Comparison of ENCODE assay signal across 8 mouse cellular contexts in genomic region chr10:82698712-82699261, GRCm38 (mm10). TPM values are rescaled to one million over a fixed set of nuclear protein-coding genes. Genes with fewer than 3 reads are reported as not detected.
DNase-seq lines count a peak whose midpoint lies in the region; ATAC-seq and TF ChIP-seq lines count a peak whose summit lies in the region.

No protein-coding gene starts in this region.

- no peaks in the 10 kb centered on the region for H3K9me3 ChIP-seq in forebrain, embryonic 16.5 days (ENCODE audit: control insufficient read depth, low read length)
- H3K9me3 ChIP-seq in lung, embryonic 15.5 days, result no peaks in the 10 kb centered on the region

- peak overlapping the region; percentile 94 for H3K4me3 ChIP-seq in forebrain, embryonic 16.5 days (replicated peaks; ENCODE audit: low read length)
- H3K4me3 ChIP-seq in lung, embryonic 15.5 days, result peak overlapping the region; percentile 95
- H3K4me3 ChIP-seq in olfactory bulb, adult 2 months (ENCODE audit: insufficient read depth, low read depth, low read length), result peak overlapping the region; percentile 84

- no peak for TF ChIP-seq CTCF in olfactory bulb, adult 2 months (IDR thresholded peaks at IDR 0.05; ENCODE audit: insufficient read depth, low read depth, low read length)

- H3K4me1 ChIP-seq in forebrain, embryonic 16.5 days (replicated peaks; ENCODE audit: control insufficient read depth, insufficient read depth, low read length), result peaks cover 15% of the 10 kb centered on the region
- H3K4me1 ChIP-seq in lung, embryonic 15.5 days, result peaks cover 28% of the 10 kb centered on the region
- H3K4me1 ChIP-seq in olfactory bulb, adult 2 months (ENCODE audit: control insufficient read depth, insufficient read depth, low read length), result peaks cover 7% of the 10 kb centered on the region; the same call in 1 of the 2 replicates

- peak overlapping the region; percentile 67 for H3K4me2 ChIP-seq in forebrain, embryonic 16.5 days (ENCODE audit: low read length)
- H3K4me2 ChIP-seq in lung, embryonic 15.5 days, result peak overlapping the region; percentile 78

- peak overlapping the region; percentile 88 for H3K9ac ChIP-seq in forebrain, embryonic 16.5 days (replicated peaks; ENCODE audit: low read depth, low read length)
- H3K9ac ChIP-seq in lung, embryonic 15.5 days, result peak overlapping the region; percentile 84

- no peaks in the 10 kb centered on the region for H3K36me3 ChIP-seq in forebrain, embryonic 16.5 days (ENCODE audit: control insufficient read depth, insufficient read depth)
- peaks cover 10% of the 10 kb centered on the region; the same call in 1 of the 2 replicates for H3K36me3 ChIP-seq in lung, embryonic 15.5 days

- peak; percentile 96 for ATAC-seq in forebrain, embryonic 16.5 days
- ATAC-seq in lung, embryonic 15.5 days (ENCODE audit: borderline replicate concordance, extremely low read depth, low FRiP score, low TSS enrichment), result peak; percentile 96

- no peaks in the 10 kb centered on the region for H3K27me3 ChIP-seq in forebrain, embryonic 16.5 days (replicated peaks; ENCODE audit: control insufficient read depth, insufficient read depth, low read length)
- H3K27me3 ChIP-seq in lung, embryonic 15.5 days, result no peaks in the 10 kb centered on the region

- peak overlapping the region; percentile 69 for H3K27ac ChIP-seq in forebrain, embryonic 16.5 days (ENCODE audit: low read length)
- peak overlapping the region; percentile 74 for H3K27ac ChIP-seq in lung, embryonic 15.5 days
- peak overlapping the region; percentile 80 for H3K27ac ChIP-seq in olfactory bulb, adult 2 months (ENCODE audit: insufficient read depth, low read depth, low read length)

- DNase-seq in MEL-GATA-1-ER (ENCODE audit: extremely low read depth, low read depth), result peak; percentile 49
- DNase-seq in cerebellum, adult 18-20 months, result peak; percentile 92 to 95
- peak; percentile 90 to 93 for DNase-seq in heart, postnatal 36 days
- DNase-seq in layer of hippocampus, adult 8-10 months (ENCODE audit: low spot score in 2 of 2), result peak; percentile 79 to 81
- peak; percentile 85 to 86 for DNase-seq in thymus, adult 18-20 months

- intact Hi-C loops in heart, postnatal 36 days (cut with DNase I), result loop anchor here (2.0 to 5.0 kb wide), 2 partner anchors 32 to 71 kb away; partner anchors contain the start of gene Tdg

- peak; percentile 89 for TF ChIP-seq POLR2A in olfactory bulb, adult 2 months (IDR thresholded peaks at IDR 0.05; ENCODE audit: insufficient read depth, low read depth, low read length)

- under 1% methylated on average over 29 of the region's 42 CpGs for WGBS in forebrain, embryonic 16.5 days
- WGBS in lung, embryonic 15.5 days, result 1% methylated on average over 42 of the region's 42 CpGs
- WGBS in olfactory bulb, adult 2 months, result under 1% methylated on average over 42 of the region's 42 CpGs

RNA-seq across cellular contexts. Expression of gene Hcfc2, which starts 2.8 kb away (rescaled TPM):
- 54.6 and 59.7 TPM in 2 replicates for polyA plus RNA-seq in forebrain, embryonic 16.5 days (2015; fragmentation: Nextera tagmentation; extraction: Ambion mirVana)
- total RNA-seq in heart, postnatal 36 days (2021), result 10 to 100 TPM; 28.3 to 30.8 TPM
- total RNA-seq in layer of hippocampus, adult 8-10 months (2022), result 10 to 100 TPM; 40.1 to 62.4 (median 51.7) TPM
- 32.1 and 37.3 TPM in 2 replicates for polyA plus RNA-seq in lung, embryonic 15.5 days (2015; fragmentation: Nextera tagmentation; extraction: Ambion mirVana)
- not detected in 2 replicates for polyA plus RNA-seq in olfactory bulb, adult 2 months (2012; ENCODE audit: insufficient read depth, insufficient read length, low replicate concordance, missing spikeins)

RNA-seq across cellular contexts. Expression of gene Glt8d2, which starts 8.3 kb away (rescaled TPM):
- polyA plus RNA-seq in forebrain, embryonic 16.5 days (2015; fragmentation: Nextera tagmentation; extraction: Ambion mirVana), result 3.1 TPM in 2 replicates
- 1 to 10 TPM; 3.7 to 6.2 TPM for total RNA-seq in heart, postnatal 36 days (2021)
- total RNA-seq in layer of hippocampus, adult 8-10 months (2022), result 10 to 100 TPM; 13.9 to 26.8 (median 18.1) TPM
- polyA plus RNA-seq in lung, embryonic 15.5 days (2015; fragmentation: Nextera tagmentation; extraction: Ambion mirVana), result 3.0 and 3.9 TPM in 2 replicates
- polyA plus RNA-seq in olfactory bulb, adult 2 months (2012; ENCODE audit: insufficient read depth, insufficient read length, low replicate concordance, missing spikeins), result not detected in 2 replicates

Comparison
In these comparisons a context has a peak if more than half of its experiments do, and no peak if none do; other contexts are left out.
1. Peak in every context shown above with its lines: DNase-seq, ATAC-seq, H3K4me3 ChIP-seq and H3K27ac ChIP-seq.